Mouse (Mus musculus) forebrain, postnatal 0 days (tissue): ENCODE measurements around the gene Cyp4a29. TPM values are rescaled to one million over a fixed set of nuclear protein-coding genes. Genes with fewer than 3 reads are reported as not detected.
"Not testable (repeated sequence)": the region's sequence is repeated elsewhere in the genome, so short reads cannot be mapped to it uniquely, and the experiment has no call there.

Source experiments
- ATAC-seq: fragments of 200-750 bp; cut with Nextera tagmentation; 2 replicates; pipeline ENCODE4 v1.8.0; 2017; ENCODE audit warnings: mild to moderate bottlenecking, moderate library complexity
- DNase-seq: peaks from one replicate; pipeline ENCODE4 v3.0.0-alpha.2; 2015
- H3K27ac ChIP-seq: fragments of 300-500 bp; sonication (generic); 2 replicates; pipeline ENCODE4 v1.5.1; 2014; ENCODE audit warnings: low read depth, mild to moderate bottlenecking, antibody characterized with exemption, low read length, moderate library complexity, mixed read lengths
- H3K27me3 ChIP-seq: fragments of 300-500 bp; sonication (generic); 2 replicates; pipeline ENCODE4 v1.6.1; 2014; ENCODE audit warnings: mild to moderate bottlenecking, low read length, mixed read lengths; ENCODE audit not compliant: insufficient read depth
- H3K36me3 ChIP-seq: fragments of 300-500 bp; sonication (generic); 2 replicates; pipeline ENCODE4 v1.6.1; 2014; ENCODE audit warnings: mild to moderate bottlenecking, moderate library complexity; ENCODE audit not compliant: insufficient read depth
- H3K4me1 ChIP-seq: fragments of 300-500 bp; sonication (generic); 2 replicates; pipeline ENCODE4 v1.6.1; 2014; ENCODE audit warnings: antibody characterized with exemption; ENCODE audit not compliant: insufficient read depth
- H3K4me2 ChIP-seq: fragments of 300-500 bp; sonication (generic); 2 replicates; pipeline ENCODE4 v1.6.1; 2014; ENCODE audit warnings: low read depth, mild to moderate bottlenecking, moderate library complexity
- H3K4me3 ChIP-seq: fragments of 300-500 bp; sonication (generic); 2 replicates; pipeline ENCODE4 v1.5.1; 2014; ENCODE audit warnings: low read depth, low read length, mixed read lengths
- H3K9ac ChIP-seq: fragments of 300-500 bp; sonication (generic); 2 replicates; pipeline ENCODE4 v1.6.1; 2014; ENCODE audit warnings: mild to moderate bottlenecking
- H3K9me3 ChIP-seq: fragments of 300-500 bp; sonication (generic); 2 replicates; pipeline ENCODE4 v1.6.1; 2016; ENCODE audit warnings: low read length
- CTCF ChIP-seq: sonication (generic); IDR thresholded peaks from 2 replicates; pipeline ENCODE4 v1.5.1; 2016; ENCODE audit warnings: antibody characterized with exemption, control low read depth, low read depth
- WGBS: fragments of 180-500 bp; shearing (Covaris S2); extraction: QIAGEN DNeasy Blood & Tissue Kit; methylation state at CpG from one replicate; pipeline ENCODE4 v1.1.7; 2014; 5-methylcytosine and 5-hydroxymethylcytosine counted together
- polyA plus RNA-seq: library from polyadenylated mRNA; unstranded; fragments of >200 nt; fragmentation: Nextera tagmentation; extraction: Ambion mirVana; gene quantifications from 2 replicates; pipeline ENCODE4 v1.2.1, GENCODE M21; 2015
- total RNA-seq: library from RNA; depleted of rRNA; stranded (reverse); fragments of >200 nt; gene quantifications from 2 replicates; pipeline ENCODE4 v1.2.3, GENCODE M21; 2014; rRNA removed

Gene Cyp4a29
- total and polyA plus RNA-seq, 2 experiments from 2014 or later = not detected

GRCm38 (mm10) chr4:115281231-115281767 lies 39.4 kb downstream of the Cyp4a29 start:
- not testable (repeated sequence) for H3K4me1 ChIP-seq, H3K27me3 ChIP-seq, H3K27ac ChIP-seq, H3K36me3 ChIP-seq, H3K9me3 ChIP-seq
- peak; percentile 81 for ATAC-seq
- H3K9ac ChIP-seq = peak overlapping the region; percentile 33; the same call in 1 of the 2 replicates
- peak; percentile 48; the same call in 1 of the 2 replicates for TF ChIP-seq CTCF
- 8% methylated on average over 19 of the region's 23 CpGs for WGBS
- H3K4me3 ChIP-seq = peak overlapping the region; percentile 34
- peak overlapping the region; percentile 49 for H3K4me2 ChIP-seq
- DNase-seq = peak; percentile 51

DNA sequence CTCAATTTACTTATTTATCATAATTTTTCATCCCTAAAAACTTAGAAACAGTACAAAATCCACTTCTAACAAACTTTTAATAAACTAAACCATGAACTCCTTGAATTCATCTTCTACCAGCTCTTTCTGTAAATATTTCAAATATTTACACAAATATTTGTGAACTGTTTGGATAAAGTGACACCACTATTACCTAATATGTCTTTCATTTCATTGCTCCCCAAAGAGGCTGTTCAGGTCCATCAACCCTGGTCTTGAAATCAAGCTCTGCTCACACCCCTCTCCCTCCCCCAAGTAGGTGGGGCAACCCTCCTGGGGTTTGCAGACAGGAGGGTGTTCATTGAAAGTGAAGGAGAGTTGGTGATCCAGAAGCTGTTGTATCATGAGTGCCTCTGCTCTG lies 56.9 kb downstream of the Cyp4a29 start, which contains the start of gene Cyp4a12a:
TSS of gene Cyp4a12a (plus strand) at position 301 of the 400 bp plus-strand sequence.
- H3K4me3 ChIP-seq, H3K36me3 ChIP-seq, H3K4me1 ChIP-seq, H3K9me3 ChIP-seq, H3K4me2 ChIP-seq, H3K27ac ChIP-seq, H3K27me3 ChIP-seq, H3K9ac ChIP-seq, DNase-seq, ATAC-seq: not testable (repeated sequence)

Other genes starting within 250 kb of the Cyp4a29 start
- gene Stil, start 241.9 kb upstream of the Cyp4a29 start, total RNA-seq = 1.5 and 4.2 TPM in 2 replicates
- 1.5 and 2.1 TPM in 2 replicates for gene Stil, start 241.9 kb upstream of the Cyp4a29 start, polyA plus RNA-seq
- 2.5 and 4.0 TPM in 2 replicates for gene Tal1, start 185.7 kb upstream of the Cyp4a29 start, total RNA-seq
- 0.34 and 0.54 TPM in 2 replicates for gene Tal1, start 185.7 kb upstream of the Cyp4a29 start, polyA plus RNA-seq
- 1.2 TPM in 1 of 2 replicates, not detected in the other for gene Pdzk1ip1, start 153.4 kb upstream of the Cyp4a29 start, total RNA-seq
- 2.4 TPM in 2 replicates for gene Pdzk1ip1, start 153.4 kb upstream of the Cyp4a29 start, polyA plus RNA-seq
- gene Cyp4x1, start 107.8 kb upstream of the Cyp4a29 start, total RNA-seq = 14.4 and 18.7 TPM in 2 replicates
- 4.3 and 8.9 TPM in 2 replicates for gene Cyp4x1, start 107.8 kb upstream of the Cyp4a29 start, polyA plus RNA-seq
- gene Cyp4a12a, start 57.0 kb downstream of the Cyp4a29 start, total RNA-seq = not detected in 2 replicates
- gene Cyp4a12a, start 57.0 kb downstream of the Cyp4a29 start, polyA plus RNA-seq = not detected in 2 replicates
- not detected in 2 replicates for gene Cyp4a12b, start 169.5 kb downstream of the Cyp4a29 start, total RNA-seq
- not detected in 2 replicates for gene Cyp4a12b, start 169.5 kb downstream of the Cyp4a29 start, polyA plus RNA-seq
- gene Cyp4a30b, start 210.5 kb downstream of the Cyp4a29 start, total RNA-seq = not detected in 2 replicates
- not detected in 2 replicates for gene Cyp4a30b, start 210.5 kb downstream of the Cyp4a29 start, polyA plus RNA-seq